Mouse (Mus musculus): ENCODE measurements around the gene Prkg1.

Prkg1 gene

GRCm38 (mm10) chr19:31065206-31065781, 699.5 kb downstream of the Prkg1 start:
- in situ Hi-C loops (cut with MboI): no loop called here

- in situ Hi-C loops (cut with MboI): no loop called here
These were observed 700.1 kb downstream of the Prkg1 start for GRCm38 (mm10) chr19:31064740-31065139.

- in situ Hi-C loops (cut with MboI): no loop called here
These were observed 718.2 kb downstream of the Prkg1 start for GRCm38 (mm10) chr19:31046601-31047000.

GRCm38 (mm10) chr19:31040948-31041847, 723.6 kb downstream of the Prkg1 start:
- in situ Hi-C loops (cut with MboI): no loop called here

- in situ Hi-C loops (cut with MboI): no loop called here
These were observed 725.9 kb downstream of the Prkg1 start for GRCm38 (mm10) chr19:31038951-31039350.

- in situ Hi-C loops (cut with MboI): no loop called here
These were observed 733.2 kb downstream of the Prkg1 start for GRCm38 (mm10) chr19:31031596-31031995.

GRCm38 (mm10) chr19:31026797-31027196, 738.0 kb downstream of the Prkg1 start:
- in situ Hi-C loops (cut with MboI): no loop called here

GRCm38 (mm10) chr19:31011528-31012133, 753.2 kb downstream of the Prkg1 start:
- in situ Hi-C loops (cut with MboI): no loop called here

GRCm38 (mm10) chr19:30998572-30998971, 766.3 kb downstream of the Prkg1 start:
- in situ Hi-C loops (cut with MboI): no loop called here

- in situ Hi-C loops (cut with MboI): no loop called here
These were observed 774.4 kb downstream of the Prkg1 start for GRCm38 (mm10) chr19:30990390-30990789.

- in situ Hi-C loops (cut with MboI): no loop called here
These were observed 782.4 kb downstream of the Prkg1 start for GRCm38 (mm10) chr19:30982436-30982835.

GRCm38 (mm10) chr19:30978096-30978495, 786.7 kb downstream of the Prkg1 start:
- in situ Hi-C loops (cut with MboI): no loop called here

GRCm38 (mm10) chr19:30950610-30951009, 814.2 kb downstream of the Prkg1 start:
- in situ Hi-C loops (cut with MboI): no loop called here

- in situ Hi-C loops (cut with MboI): no loop called here
These were observed 816.6 kb downstream of the Prkg1 start for GRCm38 (mm10) chr19:30948202-30948601.

GRCm38 (mm10) chr19:30942369-30942992, 822.4 kb downstream of the Prkg1 start:
- in situ Hi-C loops (cut with MboI): no loop called here

GRCm38 (mm10) chr19:30938058-30938457, 826.8 kb downstream of the Prkg1 start:
- in situ Hi-C loops (cut with MboI): no loop called here

- in situ Hi-C loops (cut with MboI): no loop called here
These were observed 833.2 kb downstream of the Prkg1 start for GRCm38 (mm10) chr19:30931469-30932192.

GRCm38 (mm10) chr19:30924032-30924431, 840.8 kb downstream of the Prkg1 start:
- in situ Hi-C loops (cut with MboI): no loop called here

- in situ Hi-C loops (cut with MboI): no loop called here
These were observed 862.5 kb downstream of the Prkg1 start for GRCm38 (mm10) chr19:30902290-30902689.

GRCm38 (mm10) chr19:30901025-30901424, 863.8 kb downstream of the Prkg1 start:
- in situ Hi-C loops (cut with MboI): no loop called here

GRCm38 (mm10) chr19:30890377-30890776, 874.5 kb downstream of the Prkg1 start:
- in situ Hi-C loops (cut with MboI): no loop called here

GRCm38 (mm10) chr19:30889851-30890250, 875.0 kb downstream of the Prkg1 start:
- in situ Hi-C loops (cut with MboI): no loop called here
